Mouse (Mus musculus) midbrain, embryonic 14.5 days (tissue): ENCODE measurements around the gene Gm5767. TPM values are rescaled to one million over a fixed set of nuclear protein-coding genes. Genes with fewer than 3 reads are reported as not detected.

Experiments
- ATAC-seq: fragments of 200-750 bp; cut with Nextera tagmentation; 2 replicates; pipeline ENCODE4 v1.8.0; 2017; ENCODE audit warnings: moderate number of reproducible peaks, moderate library complexity; ENCODE audit not compliant: low FRiP score, low TSS enrichment
- DNase-seq: peaks from one replicate; pipeline ENCODE4 v3.0.0-alpha.2; 2015
- H3K27ac ChIP-seq: fragments of 300-500 bp; sonication (generic); replicated peaks from 2 replicates; pipeline ENCODE4 v1.5.1; 2014; ENCODE audit warnings: mild to moderate bottlenecking, low read depth, low read length, moderate library complexity
- H3K27me3 ChIP-seq: fragments of 300-500 bp; sonication (generic); 2 replicates; pipeline ENCODE4 v1.6.1; 2014; ENCODE audit warnings: low read length, control low read depth, mixed read lengths; ENCODE audit not compliant: control insufficient read depth, insufficient read depth
- H3K36me3 ChIP-seq: fragments of 300-500 bp; sonication (generic); 2 replicates; pipeline ENCODE4 v1.6.1; 2014; ENCODE audit warnings: low read length, control low read depth; ENCODE audit not compliant: control insufficient read depth, insufficient read depth
- H3K4me1 ChIP-seq: fragments of 300-500 bp; sonication (generic); 2 replicates; pipeline ENCODE4 v1.6.1; 2014; ENCODE audit warnings: mild to moderate bottlenecking, antibody characterized with exemption, low read length, control low read depth; ENCODE audit not compliant: control insufficient read depth, insufficient read depth
- H3K4me2 ChIP-seq: fragments of 300-500 bp; sonication (generic); 2 replicates; pipeline ENCODE4 v1.6.1; 2014; ENCODE audit warnings: mild to moderate bottlenecking, low read length, moderate library complexity
- H3K4me3 ChIP-seq: fragments of 300-500 bp; sonication (generic); replicated peaks from 2 replicates; pipeline ENCODE4 v1.5.1; 2014; ENCODE audit warnings: low read depth, low read length
- H3K9ac ChIP-seq: fragments of 300-500 bp; sonication (generic); replicated peaks from 2 replicates; pipeline ENCODE4 v1.6.1; 2014; ENCODE audit warnings: mild to moderate bottlenecking, low read length, moderate library complexity
- H3K9me3 ChIP-seq: fragments of 300-500 bp; sonication (generic); 2 replicates; pipeline ENCODE4 v1.6.1; 2016; ENCODE audit warnings: low read length, control low read depth, mixed read lengths; ENCODE audit not compliant: control insufficient read depth
- WGBS: fragments of 180-500 bp; shearing (Covaris S2); extraction: QIAGEN DNeasy Blood & Tissue Kit; methylation state at CpG from one replicate; pipeline ENCODE4 v1.1.7; 2014; 5-methylcytosine and 5-hydroxymethylcytosine counted together
- polyA plus RNA-seq: library from polyadenylated mRNA; unstranded; fragments of >200 nt; fragmentation: Nextera tagmentation; extraction: Ambion mirVana; gene quantifications from 2 replicates; pipeline ENCODE4 v1.2.1, GENCODE M21; 2014

Gene Gm5767
- polyA plus RNA-seq = not detected in 2 replicates

DNA sequence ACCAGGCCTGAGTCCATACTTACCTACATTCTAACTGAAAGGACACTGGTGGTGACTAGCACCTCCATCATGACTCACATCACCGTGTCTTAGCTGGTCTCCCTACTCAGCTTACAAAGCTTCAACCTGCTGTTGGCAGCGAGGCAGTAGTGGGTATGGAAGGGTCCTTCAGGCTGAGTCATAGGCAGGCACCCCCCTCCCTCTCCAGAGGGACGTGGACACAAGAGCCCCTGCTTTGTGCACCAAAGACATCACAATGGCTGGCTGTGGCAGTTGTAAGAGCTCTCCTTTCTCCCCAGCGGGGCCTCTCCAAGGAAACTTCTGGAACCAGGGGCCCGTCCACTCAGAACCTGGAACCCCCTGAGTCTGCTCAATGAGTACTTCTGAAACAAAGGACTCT, at the start of gene Gm5767:
Gene Gm5767, plus strand, starts transcription at position 301 of the 400 bp plus-strand sequence.
- WGBS = 83% methylated on average over 5 of the region's 5 CpGs
- ATAC-seq = no peak
- DNase-seq = no peak
- no peak within 1 kb of the TSS for H3K4me3 ChIP-seq
- H3K27me3 ChIP-seq = no peaks in the 10 kb centered on the region
- H3K27ac ChIP-seq = no peak within 1 kb of the TSS
- no peaks in the 10 kb centered on the region for H3K9me3 ChIP-seq
- no peak within 1 kb of the TSS for H3K9ac ChIP-seq
- no peaks in the 10 kb centered on the region for H3K4me1 ChIP-seq
- peaks cover 2% of the 10 kb centered on the region; the same call in 1 of the 2 replicates for H3K36me3 ChIP-seq
- no peak within 1 kb of the TSS for H3K4me2 ChIP-seq

DNA sequence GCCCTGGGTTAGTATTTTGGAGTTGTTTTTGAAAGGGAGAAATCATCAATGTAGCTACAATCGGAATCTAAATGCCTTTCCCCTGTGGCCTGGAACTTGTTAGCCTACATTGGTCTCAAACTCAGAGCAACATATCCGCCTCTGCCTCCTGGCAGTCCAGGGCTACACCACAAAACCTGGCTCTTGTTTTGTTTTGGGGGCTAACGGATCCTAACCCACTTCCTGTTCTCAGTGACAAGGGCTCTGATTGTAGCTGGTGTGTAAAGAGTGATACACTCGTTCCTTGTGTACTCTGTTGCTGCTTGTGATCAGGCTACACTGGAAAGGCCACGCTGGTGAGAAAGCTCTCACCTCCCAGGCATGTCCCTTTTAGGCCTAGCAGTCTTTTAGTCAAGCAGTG, 49.1 kb upstream of the Gm5767 start:
- no peak overlapping the region for H3K9ac ChIP-seq
- H3K27me3 ChIP-seq = no peaks in the 10 kb centered on the region
- DNase-seq (no peak), ATAC-seq (no peak)
- 92% methylated on average over 5 of the region's 5 CpGs for WGBS
- no peaks in the 10 kb centered on the region for H3K9me3 ChIP-seq
- H3K4me3 ChIP-seq = no peak overlapping the region
- H3K36me3 ChIP-seq = peaks cover 31% of the 10 kb centered on the region
- peaks cover 7% of the 10 kb centered on the region for H3K4me1 ChIP-seq
- H3K27ac ChIP-seq = no peak overlapping the region
- H3K4me2 ChIP-seq = no peak overlapping the region

DNA sequence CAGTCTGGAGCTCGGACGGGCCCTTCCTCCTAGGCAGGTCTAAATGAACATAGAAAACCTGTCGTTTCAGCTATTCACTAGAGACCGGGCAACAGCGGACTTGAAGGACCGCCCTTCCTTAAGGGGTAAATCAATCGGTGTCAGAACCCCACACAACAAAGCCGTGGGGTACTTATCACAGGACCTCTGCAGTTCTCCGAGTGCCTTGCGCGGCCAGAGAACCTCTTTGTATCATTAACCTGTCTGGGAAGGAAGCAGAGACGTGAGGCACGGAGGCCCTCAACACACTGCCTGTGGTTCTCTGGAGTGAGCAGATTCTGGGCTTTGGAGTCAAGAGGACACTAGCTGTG, 43.7 kb upstream of the Gm5767 start:
- WGBS = under 1% methylated on average over 13 of the region's 13 CpGs
- Histone ChIP-seq H3K9ac (peak overlapping the region; percentile 62), H3K4me2 (peak overlapping the region; percentile 94), H3K27ac (peak overlapping the region; percentile 78), H3K36me3 (peaks cover 39% of the 10 kb centered on the region), H3K9me3 (no peaks in the 10 kb centered on the region), H3K27me3 (no peaks in the 10 kb centered on the region), H3K4me3 (peak overlapping the region; percentile 80), H3K4me1 (peaks cover 14% of the 10 kb centered on the region)
- DNase-seq (no peak), ATAC-seq (no peak)

DNA sequence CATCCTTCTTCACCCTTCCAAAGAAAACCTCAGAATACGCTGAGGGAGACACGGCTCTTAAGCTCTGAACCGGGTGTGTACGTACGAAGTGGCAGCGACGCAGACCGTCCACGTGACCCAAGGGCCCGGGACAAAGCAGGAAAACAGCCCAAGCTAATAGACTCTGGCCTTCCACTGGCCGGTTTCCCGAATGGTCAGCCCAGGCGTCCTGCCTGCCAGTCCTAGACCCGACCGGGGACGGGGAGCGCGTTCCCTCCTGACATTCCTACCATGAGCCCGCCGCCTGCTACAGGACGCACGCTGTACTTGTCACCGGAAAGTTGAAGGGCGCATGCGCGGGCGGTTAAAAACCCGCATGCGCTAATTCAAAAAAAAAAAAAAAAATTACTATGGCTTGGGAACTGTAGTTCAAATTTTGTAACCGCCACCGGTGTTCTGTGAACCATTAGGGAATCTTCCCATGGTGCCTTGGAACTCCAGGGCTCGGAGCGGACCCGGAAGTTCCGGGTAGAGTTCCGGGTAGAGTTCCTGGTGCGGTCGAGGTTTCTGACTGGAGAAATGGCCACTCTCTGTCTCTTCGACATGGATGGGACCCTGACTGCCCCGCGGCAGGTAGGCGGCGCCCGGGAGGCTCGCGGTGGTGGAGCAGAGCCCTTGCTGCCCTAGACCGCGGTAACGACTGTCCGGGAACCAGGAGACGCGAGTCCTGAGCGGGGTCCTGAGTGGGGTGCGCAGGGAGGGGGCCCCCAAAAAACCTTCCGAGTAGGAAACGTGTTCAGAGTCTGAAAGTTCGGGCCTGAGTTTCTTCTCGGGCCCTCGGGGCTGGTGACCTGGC, 43.1 kb upstream of the Gm5767 start, which contains the start of the genes Pmm2 and Tmem186:
Gene Pmm2, plus strand, starts transcription at position 458 of the 835 bp plus-strand sequence.
Gene Tmem186, minus strand, starts transcription at position 496 of the 835 bp plus-strand sequence.
- under 1% methylated on average over 59 of the region's 59 CpGs for WGBS
- peaks cover 14% of the 10 kb centered on the region for H3K4me1 ChIP-seq
- ATAC-seq (peak; percentile 90), DNase-seq (peak; percentile 96)
- peak within 1 kb of the TSS; percentile 94 for H3K4me2 ChIP-seq
- H3K9me3 ChIP-seq = no peaks in the 10 kb centered on the region
- peak within 1 kb of the TSS; percentile 78 for H3K27ac ChIP-seq
- H3K36me3 ChIP-seq = peaks cover 33% of the 10 kb centered on the region
- peak within 1 kb of the TSS; percentile 80 for H3K4me3 ChIP-seq
- no peaks in the 10 kb centered on the region for H3K27me3 ChIP-seq
- H3K9ac ChIP-seq = peak within 1 kb of the TSS; percentile 62

DNA sequence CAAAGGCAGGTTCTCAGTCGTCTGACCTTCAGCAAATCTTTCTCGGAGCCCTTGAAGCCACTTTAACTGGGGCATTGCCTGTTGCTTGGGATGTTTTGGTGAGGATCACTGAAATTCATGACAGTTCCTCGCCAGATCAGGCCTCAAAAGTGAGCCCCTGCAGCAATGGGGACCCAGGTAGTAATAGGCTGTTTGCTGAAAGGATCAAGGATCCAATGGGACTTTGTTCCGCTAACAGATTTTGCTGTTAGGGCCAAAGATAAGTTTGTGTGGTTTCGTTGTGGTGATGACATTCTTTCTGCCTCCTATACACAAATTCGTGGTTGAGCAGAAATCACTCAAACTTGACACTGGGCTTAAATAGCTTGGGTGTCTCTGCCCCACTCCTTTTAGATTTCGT, 42.4 kb upstream of the Gm5767 start:
- 47% methylated on average over 7 of the region's 7 CpGs for whole genome bisulfite sequencing
- H3K27ac ChIP-seq = peak overlapping the region; percentile 78
- peak overlapping the region; percentile 94 for H3K4me2 ChIP-seq
- peak overlapping the region; percentile 80 for H3K4me3 ChIP-seq
- H3K4me1 ChIP-seq = peaks cover 14% of the 10 kb centered on the region
- peaks cover 38% of the 10 kb centered on the region for H3K36me3 ChIP-seq
- peak overlapping the region; percentile 62 for H3K9ac ChIP-seq
- H3K27me3 ChIP-seq = no peaks in the 10 kb centered on the region
- no peak for ATAC-seq
- DNase-seq = no peak
- H3K9me3 ChIP-seq = no peaks in the 10 kb centered on the region

DNA sequence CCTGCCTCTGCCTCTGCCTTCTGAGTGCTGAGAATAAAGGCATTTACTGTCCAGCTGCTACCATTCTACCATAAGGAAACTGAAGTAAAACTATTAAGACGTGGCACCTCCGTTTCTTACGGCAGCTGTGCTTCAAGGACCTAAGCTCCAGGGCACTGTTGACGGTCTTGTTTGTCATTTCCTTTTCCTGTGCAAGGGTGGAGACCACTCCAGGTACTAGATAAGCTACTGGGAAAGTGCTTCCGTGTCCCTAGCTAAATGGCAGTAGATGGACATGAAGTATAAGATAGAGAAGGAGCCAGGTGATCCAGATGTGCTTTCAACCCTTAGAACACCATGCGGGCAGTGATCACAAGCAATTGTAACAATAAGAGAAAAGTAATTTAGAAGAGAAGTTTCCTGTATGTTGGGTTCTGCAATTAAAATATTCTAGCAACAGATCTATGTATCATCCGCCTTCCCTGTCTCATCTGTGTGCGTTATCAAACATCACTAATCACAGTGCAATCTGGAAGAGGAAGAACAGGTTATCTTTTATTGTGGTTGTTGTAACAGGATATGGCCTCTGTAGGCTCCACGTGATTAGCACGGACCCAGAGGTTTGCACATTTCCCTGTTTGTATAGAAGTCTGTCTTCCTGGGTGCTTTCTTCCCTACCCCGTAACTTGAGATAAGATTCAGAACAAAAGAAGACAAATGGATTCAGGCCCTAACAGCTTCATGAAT, 40.9 kb upstream of the Gm5767 start:
- ATAC-seq (no peak), DNase-seq (no peak)
- no peak overlapping the region for H3K4me3 ChIP-seq
- no peak overlapping the region for H3K27ac ChIP-seq
- WGBS = 94% methylated on average over 11 of the region's 11 CpGs
- no peaks in the 10 kb centered on the region for H3K27me3 ChIP-seq
- H3K9ac ChIP-seq = no peak overlapping the region
- peaks cover 14% of the 10 kb centered on the region for H3K4me1 ChIP-seq
- peaks cover 42% of the 10 kb centered on the region for H3K36me3 ChIP-seq
- no peaks in the 10 kb centered on the region for H3K9me3 ChIP-seq
- no peak overlapping the region for H3K4me2 ChIP-seq

DNA sequence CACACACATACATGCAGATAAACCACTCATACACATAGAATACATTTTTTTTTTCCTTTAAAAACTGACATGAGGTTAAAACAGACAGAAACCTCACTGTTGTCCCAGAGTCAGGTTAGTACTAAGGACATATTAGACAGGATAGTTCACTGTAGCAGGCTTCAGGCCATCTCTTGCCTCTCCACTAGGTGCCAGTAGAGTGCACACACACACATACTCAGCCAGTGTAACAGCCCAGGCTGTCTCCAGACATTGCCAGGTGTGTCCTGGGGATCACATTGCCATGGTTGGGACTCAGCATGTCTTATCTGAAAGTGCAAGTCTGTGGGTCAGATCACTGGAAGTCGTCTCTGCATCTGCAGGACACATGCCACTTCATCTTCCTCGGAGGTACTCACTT, 36.7 kb upstream of the Gm5767 start:
- no peak overlapping the region for H3K4me2 ChIP-seq
- ATAC-seq (no peak), DNase-seq (peak; percentile 64)
- H3K4me1 ChIP-seq = no peaks in the 10 kb centered on the region
- H3K9ac ChIP-seq = no peak overlapping the region
- 81% methylated on average over 2 of the region's 2 CpGs for WGBS
- no peak overlapping the region for H3K27ac ChIP-seq
- H3K27me3 ChIP-seq = no peaks in the 10 kb centered on the region
- no peak overlapping the region for H3K4me3 ChIP-seq
- H3K36me3 ChIP-seq = peaks cover 68% of the 10 kb centered on the region
- H3K9me3 ChIP-seq = no peaks in the 10 kb centered on the region

DNA sequence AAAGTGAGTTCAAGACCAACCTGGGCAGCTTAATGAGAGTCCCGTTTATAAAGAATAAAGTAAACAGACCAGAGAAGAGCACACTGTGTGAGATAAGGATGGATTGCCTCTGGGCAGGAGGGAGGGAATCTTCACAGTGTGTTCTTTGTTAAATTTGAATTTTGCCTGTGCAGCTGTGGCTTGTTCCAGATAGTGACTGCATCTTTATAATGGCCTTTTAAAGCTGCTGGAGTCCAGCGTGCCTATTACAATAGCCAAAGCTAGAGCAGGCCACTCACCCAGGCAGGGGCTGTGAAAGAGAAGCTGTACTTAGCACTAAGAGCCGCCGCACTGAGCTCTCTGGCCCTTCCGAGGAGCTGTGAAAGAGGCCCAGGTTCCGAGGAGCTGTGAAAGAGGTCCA, 35.0 kb upstream of the Gm5767 start:
- H3K27me3 ChIP-seq = no peaks in the 10 kb centered on the region
- H3K4me2 ChIP-seq = no peak overlapping the region
- peaks cover 82% of the 10 kb centered on the region for H3K36me3 ChIP-seq
- H3K4me1 ChIP-seq = no peaks in the 10 kb centered on the region
- no peak overlapping the region for H3K27ac ChIP-seq
- H3K4me3 ChIP-seq = no peak overlapping the region
- ATAC-seq (no peak), DNase-seq (no peak)
- H3K9me3 ChIP-seq = no peaks in the 10 kb centered on the region
- WGBS = 90% methylated on average over 6 of the region's 6 CpGs
- H3K9ac ChIP-seq = no peak overlapping the region
